Mouse (Mus musculus) neural tube, postnatal 0 days (tissue): ENCODE results near the gene Cdkn3. TPM values are rescaled to one million over a fixed set of nuclear protein-coding genes. Genes with fewer than 3 reads are reported as not detected.

Source experiments
- polyA plus RNA-seq: library from polyadenylated mRNA; unstranded; fragments of >200 nt; fragmentation: Nextera tagmentation; extraction: Ambion mirVana; gene quantifications from 2 replicates; pipeline ENCODE4 v1.2.1, GENCODE M21; 2015

The Cdkn3 gene
- 8.1 and 10.4 TPM in 2 replicates for polyA plus RNA-seq

GRCm38 (mm10) chr14:46760355-46761029, at the start of gene Cdkn3:
Cdkn3 (plus strand) TSS chr14:46760541.

GRCm38 (mm10) chr14:46787787-46788504, 27.6 kb downstream of the Cdkn3 start, which contains the start of gene Cnih1:
Cnih1 (minus strand) TSS chr14:46788411.

Other genes with a start within 250 kb of the Cdkn3 start
- gene Cnih1, start 27.9 kb downstream of the Cdkn3 start, polyA plus RNA-seq: 215 and 225 TPM in 2 replicates
- gene Gmfb, start 61.7 kb downstream of the Cdkn3 start, polyA plus RNA-seq: 105 and 111 TPM in 2 replicates
- gene Cgrrf1, start 71.6 kb downstream of the Cdkn3 start, polyA plus RNA-seq: 24.0 and 24.7 TPM in 2 replicates
- 6.8 and 7.2 TPM in 2 replicates for gene Samd4, start 122.3 kb downstream of the Cdkn3 start, polyA plus RNA-seq